Mouse (Mus musculus): ENCODE results near the gene Gbx1. TPM values are rescaled to one million over a fixed set of nuclear protein-coding genes. Genes with fewer than 3 reads are reported as not detected.

The Gbx1 gene
- polyA plus RNA-seq, 1 experiment from 2014 or later, result 1.3 TPM

Other genes with a start within 250 kb of the Gbx1 start
- gene Kcnh2, start 175.6 kb downstream of the Gbx1 start, polyA plus RNA-seq (2015; fragmentation: Nextera tagmentation; extraction: Ambion mirVana), result 4.7 and 6.2 TPM in 2 replicates
- gene Nos3, start 162.4 kb downstream of the Gbx1 start, polyA plus RNA-seq (2015; fragmentation: Nextera tagmentation; extraction: Ambion mirVana), result 7.5 and 9.9 TPM in 2 replicates
- 1.8 and 1.9 TPM in 2 replicates for gene Atg9b, start 135.1 kb downstream of the Gbx1 start, polyA plus RNA-seq (2015; fragmentation: Nextera tagmentation; extraction: Ambion mirVana)
- 46.1 and 58.1 TPM in 2 replicates for gene Abcb8, start 133.5 kb downstream of the Gbx1 start, polyA plus RNA-seq (2015; fragmentation: Nextera tagmentation; extraction: Ambion mirVana)
- 0.14 and 0.36 TPM in 2 replicates for gene Asic3, start 113.8 kb downstream of the Gbx1 start, polyA plus RNA-seq (2015; fragmentation: Nextera tagmentation; extraction: Ambion mirVana)
- 106 and 127 TPM in 2 replicates for gene Cdk5, start 103.7 kb downstream of the Gbx1 start, polyA plus RNA-seq (2015; fragmentation: Nextera tagmentation; extraction: Ambion mirVana)
- gene Slc4a2, start 103.4 kb downstream of the Gbx1 start, polyA plus RNA-seq (2015; fragmentation: Nextera tagmentation; extraction: Ambion mirVana), result 19.1 and 23.9 TPM in 2 replicates
- gene Fastk, start 81.9 kb downstream of the Gbx1 start, polyA plus RNA-seq (2015; fragmentation: Nextera tagmentation; extraction: Ambion mirVana), result 92.2 and 96.3 TPM in 2 replicates
- 37.3 and 45.4 TPM in 2 replicates for gene Tmub1, start 79.3 kb downstream of the Gbx1 start, polyA plus RNA-seq (2015; fragmentation: Nextera tagmentation; extraction: Ambion mirVana)
- gene Agap3, start 75.0 kb downstream of the Gbx1 start, polyA plus RNA-seq (2015; fragmentation: Nextera tagmentation; extraction: Ambion mirVana), result 57.0 and 58.6 TPM in 2 replicates
- gene Asb10, start 13.8 kb upstream of the Gbx1 start, polyA plus RNA-seq (2015; fragmentation: Nextera tagmentation; extraction: Ambion mirVana), result 0.09 and 0.11 TPM in 2 replicates
- gene 4931409K22Rik, start 29.6 kb upstream of the Gbx1 start, polyA plus RNA-seq (2015; fragmentation: Nextera tagmentation; extraction: Ambion mirVana), result 0.26 and 0.35 TPM in 2 replicates
- 107 and 109 TPM in 2 replicates for gene Abcf2, start 50.3 kb upstream of the Gbx1 start, polyA plus RNA-seq (2015; fragmentation: Nextera tagmentation; extraction: Ambion mirVana)
- gene Chpf2, start 59.5 kb upstream of the Gbx1 start, polyA plus RNA-seq (2015; fragmentation: Nextera tagmentation; extraction: Ambion mirVana), result 20.5 and 20.8 TPM in 2 replicates
- 156 and 181 TPM in 2 replicates for gene Smarcd3, start 97.2 kb upstream of the Gbx1 start, polyA plus RNA-seq (2015; fragmentation: Nextera tagmentation; extraction: Ambion mirVana)
- 70.0 and 71.2 TPM in 2 replicates for gene Nub1, start 158.3 kb upstream of the Gbx1 start, polyA plus RNA-seq (2015; fragmentation: Nextera tagmentation; extraction: Ambion mirVana)
- 4.7 and 5.1 TPM in 2 replicates for gene Wdr86, start 203.5 kb upstream of the Gbx1 start, polyA plus RNA-seq (2015; fragmentation: Nextera tagmentation; extraction: Ambion mirVana)
- gene Crygn, start 230.8 kb upstream of the Gbx1 start, polyA plus RNA-seq (2015; fragmentation: Nextera tagmentation; extraction: Ambion mirVana), result 2.5 TPM in 1 of 2 replicates, not detected in the other

All from forebrain, embryonic 16.5 days (tissue).